Mouse (Mus musculus) Patski (cell line): ENCODE measurements around the gene 1700019N19Rik. TPM values are rescaled to one million over a fixed set of nuclear protein-coding genes. Genes with fewer than 3 reads are reported as not detected.

Source experiments
- ATAC-seq: fragments of 100-300 bp; one replicate; pipeline ENCODE4 v1.8.0; 2021
- CTCF ChIA-PET: fragments of 350-600 bp; sonication (Branson Sonifier 250); formaldehyde crosslinking; loops from one replicate; lab custom pipeline; 2022; ENCODE audit warnings: inconsistent platforms; lab: Charles Lee
- POLR2A ChIA-PET: fragments of 350-600 bp; sonication (Branson Sonifier 250); formaldehyde crosslinking; loops from one replicate; lab custom pipeline; 2022; ENCODE audit warnings: antibody characterized with exemption, inconsistent platforms; lab: Charles Lee
- DNase-seq: peaks from one replicate; pipeline ENCODE4 v3.0.0-alpha.2; 2011; ENCODE audit warnings: low read depth, low spot score
- H3K27me3 ChIP-seq: fragments of 371-371 bp; one replicate; pipeline ENCODE4 v1.5.1; 2021
- CTCF ChIP-seq: fragments of 100-300 bp; IDR thresholded peaks from one replicate; pipeline ENCODE4 v1.5.1; 2021
- in situ Hi-C: fragments of 300-500 bp; cut with MboI; formaldehyde crosslinking; loops from 3 replicates; pipeline ENCODE4 v1.11.1; 2018; ENCODE audit warnings: low pct_unique_long_range_greater_than_20kb, mixed read lengths
- polyA plus RNA-seq: library from polyadenylated mRNA; unstranded; gene quantifications from one replicate; pipeline ENCODE4 v1.2.3, GENCODE M21; 2021

1700019N19Rik gene
- polyA plus RNA-seq = not detected

DNA sequence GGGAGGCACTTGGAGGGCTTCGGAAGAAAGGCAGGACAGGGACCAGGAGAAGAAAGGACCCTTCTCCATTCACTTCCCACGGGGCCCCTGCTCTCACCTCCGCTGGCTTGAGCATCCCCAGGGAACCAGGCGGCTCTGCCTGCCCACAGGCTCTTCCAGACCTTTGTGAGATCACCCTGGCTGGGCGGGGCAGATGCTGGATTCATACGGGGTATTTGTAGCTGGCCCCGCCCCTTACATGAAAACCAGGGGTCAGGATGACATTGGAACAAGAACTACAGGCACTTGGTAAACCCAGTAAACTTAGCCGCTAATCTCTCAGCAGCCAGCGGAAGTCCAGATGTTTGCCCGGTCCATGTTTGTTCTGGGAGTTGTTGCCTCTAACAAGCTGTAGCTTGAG is at the start of gene 1700019N19Rik:
Gene 1700019N19Rik, minus strand, starts transcription at position 178 of the 400 bp plus-strand sequence.
- CTCF ChIA-PET = no interaction called here
- DNase-seq (no peak), ATAC-seq (no peak)
- TF ChIP-seq CTCF = no peak
- in situ Hi-C loops = no loop called here
- H3K27me3 ChIP-seq = peaks cover 31% of the 10 kb centered on the region
- POLR2A ChIA-PET = no interaction called here

DNA sequence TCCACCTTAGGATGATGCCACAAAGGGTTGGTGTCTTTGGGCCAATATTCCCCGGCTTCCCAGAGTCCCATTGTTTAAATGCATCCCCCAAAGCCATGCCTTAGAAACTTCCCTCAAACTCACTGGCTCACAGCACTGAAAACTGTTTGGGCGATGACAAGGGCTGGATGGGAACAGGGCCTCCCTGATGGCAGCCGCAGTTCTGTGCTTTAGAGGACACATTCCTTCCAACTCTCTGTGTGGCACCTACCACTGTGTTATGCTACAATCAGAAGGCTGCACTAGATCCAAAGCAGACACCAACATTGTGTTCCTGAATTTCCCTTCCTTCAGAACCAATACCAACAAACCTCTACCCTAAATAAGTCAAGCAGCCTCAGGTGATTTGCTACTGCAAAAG is 49.3 kb upstream of the 1700019N19Rik start:
- TF ChIP-seq CTCF = no peak
- DNase-seq (no peak), ATAC-seq (no peak)
- CTCF ChIA-PET = no interaction called here
- in situ Hi-C loops = no loop called here
- no peaks in the 10 kb centered on the region for H3K27me3 ChIP-seq
- POLR2A ChIA-PET = no interaction called here

DNA sequence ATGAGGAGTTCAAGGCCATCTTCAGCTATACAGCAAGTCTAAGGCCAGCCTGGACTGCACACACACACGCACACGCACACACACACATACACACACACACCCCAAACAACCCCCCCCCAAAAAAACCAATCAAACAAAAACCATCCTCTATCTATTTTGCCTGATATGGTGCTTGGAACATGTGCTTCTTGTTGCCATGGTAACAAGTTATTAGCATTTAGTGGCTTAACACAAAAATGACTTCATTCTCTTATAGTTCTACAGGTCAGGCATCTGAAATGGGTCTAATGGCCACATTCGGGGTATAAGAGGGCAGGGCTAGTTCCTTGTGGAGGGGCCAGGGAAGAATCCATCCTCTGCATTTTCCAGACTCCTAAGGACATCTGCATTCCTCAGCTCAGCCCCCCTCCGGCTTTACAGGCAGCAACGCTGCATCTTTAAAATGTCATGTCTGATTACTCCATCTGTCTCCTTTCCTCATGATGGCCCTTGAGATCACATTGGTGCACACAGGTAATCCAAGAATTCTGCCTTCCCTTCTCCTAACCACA is 46.5 kb upstream of the 1700019N19Rik start:
- no peak for DNase-seq
- ATAC-seq = no peak
- in situ Hi-C loops = no loop called here
- no peaks in the 10 kb centered on the region for H3K27me3 ChIP-seq
- POLR2A ChIA-PET = no interaction called here
- no peak for TF ChIP-seq CTCF
- CTCF ChIA-PET = interaction anchor here (1.6 kb wide), 1 partner anchor 14 kb away, joined by 5 read pairs; no protein-coding TSS in a partner anchor

DNA sequence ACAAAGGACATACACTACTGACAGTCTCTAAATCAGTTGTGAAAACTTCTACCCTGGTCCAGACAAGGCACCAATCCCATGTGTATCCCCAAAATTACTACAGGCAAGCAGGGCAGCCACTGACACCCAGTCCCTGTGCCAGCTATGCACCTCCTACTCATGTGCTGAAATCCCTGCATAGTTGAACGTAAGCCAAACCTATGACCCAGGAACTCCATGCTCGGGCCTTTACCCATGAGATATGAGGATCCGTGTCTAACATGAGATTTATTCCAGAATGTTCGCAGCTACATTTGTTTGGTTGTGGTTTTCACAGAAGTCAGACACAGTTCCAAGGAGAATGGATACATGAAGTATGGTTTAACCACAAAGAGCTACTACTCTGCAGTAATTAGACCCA is 45.5 kb upstream of the 1700019N19Rik start:
- DNase-seq (peak; percentile 44), ATAC-seq (peak; percentile 55)
- in situ Hi-C loops = no loop called here
- H3K27me3 ChIP-seq = peaks cover 3% of the 10 kb centered on the region
- TF ChIP-seq CTCF = no peak
- CTCF ChIA-PET = interaction anchor here (1.1 kb wide), 1 partner anchor 33 kb away, joined by 3 read pairs; no protein-coding TSS in a partner anchor
- POLR2A ChIA-PET = interaction anchor here (0.6 kb wide), 1 partner anchor 37 kb away, joined by 3 read pairs; no protein-coding TSS in a partner anchor

DNA sequence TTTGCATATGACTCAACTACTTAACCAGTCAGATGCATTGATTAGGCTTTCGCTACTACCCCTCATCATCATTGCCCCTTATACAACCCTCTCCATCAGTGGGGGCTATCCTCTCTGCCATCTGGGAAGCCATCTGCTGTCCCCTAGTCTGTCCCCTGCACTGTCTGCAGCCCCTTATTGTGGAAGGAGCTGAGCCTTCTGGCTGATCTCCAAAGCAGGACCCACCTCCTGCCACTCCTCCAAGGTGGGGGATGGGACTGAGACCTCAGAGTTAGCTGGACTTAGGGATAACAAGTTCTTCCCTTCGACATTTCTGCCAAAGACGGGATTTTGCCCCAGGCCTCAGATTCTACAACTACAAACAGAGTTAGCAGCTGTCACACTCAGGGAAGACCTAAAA is 45.1 kb upstream of the 1700019N19Rik start:
- ChIA-PET CTCF (interaction anchor here (1.1 kb wide), 1 partner anchor 32 kb away, joined by 3 read pairs; no protein-coding TSS in a partner anchor), POLR2A (interaction anchor here (0.6 kb wide), 1 partner anchor 37 kb away, joined by 3 read pairs; no protein-coding TSS in a partner anchor)
- TF ChIP-seq CTCF = no peak
- ATAC-seq (no peak), DNase-seq (no peak)
- H3K27me3 ChIP-seq = peaks cover 3% of the 10 kb centered on the region
- in situ Hi-C loops = no loop called here

DNA sequence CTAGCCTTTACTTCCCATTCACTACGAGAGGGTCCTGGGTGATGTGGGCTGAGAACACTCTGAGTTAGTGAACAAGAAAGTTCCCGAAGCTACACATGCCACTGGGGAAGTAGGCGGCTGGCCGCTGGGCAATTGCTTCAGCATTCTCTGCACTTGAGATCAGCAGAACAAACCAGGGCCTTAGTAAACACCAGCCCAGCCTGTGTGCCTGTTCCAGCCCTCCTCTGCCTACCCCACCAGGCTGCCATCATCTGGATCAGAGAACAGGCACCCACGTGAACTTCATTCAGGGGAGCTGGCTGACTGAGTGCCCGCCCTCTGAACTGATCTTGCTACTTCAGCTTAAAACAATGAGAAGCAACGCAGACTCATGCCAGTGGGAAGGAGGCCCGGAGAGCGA is 44.4 kb upstream of the 1700019N19Rik start:
- CTCF ChIA-PET = no interaction called here
- peaks cover 3% of the 10 kb centered on the region for H3K27me3 ChIP-seq
- in situ Hi-C loops = no loop called here
- no peak for ATAC-seq
- POLR2A ChIA-PET = no interaction called here
- DNase-seq = no peak
- no peak for TF ChIP-seq CTCF

DNA sequence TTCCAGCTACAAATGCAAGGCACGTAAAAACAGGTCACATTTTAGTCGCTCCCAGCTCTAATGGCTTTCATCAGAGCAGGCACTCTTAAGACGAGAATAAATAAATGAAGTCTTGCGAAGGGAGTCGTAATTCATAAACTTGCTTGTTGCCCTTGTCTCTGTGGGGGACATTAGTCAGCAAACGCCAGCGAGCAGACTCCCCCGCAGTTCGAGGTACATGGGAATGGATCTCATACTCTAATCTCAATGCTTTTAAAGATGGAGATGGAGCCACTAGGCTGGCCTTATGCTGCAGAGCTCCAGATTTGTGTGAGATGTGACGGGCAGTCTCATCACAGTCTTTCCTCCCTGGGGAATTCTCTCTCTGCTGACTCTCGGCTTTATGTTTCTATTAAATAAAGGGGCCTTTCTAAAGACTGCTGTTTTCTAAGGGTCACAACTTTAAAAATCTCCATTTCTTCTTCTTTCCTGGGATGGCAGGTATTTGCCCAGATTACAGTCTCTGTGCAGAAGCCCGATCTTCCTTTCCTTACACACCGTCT is 39.4 kb upstream of the 1700019N19Rik start:
- ATAC-seq = no peak
- DNase-seq = no peak
- ChIA-PET POLR2A (no interaction called here), CTCF (interaction anchor here (0.7 kb wide), 1 partner anchor 70 kb away, joined by 3 read pairs; no protein-coding TSS in a partner anchor)
- in situ Hi-C loops = no loop called here
- no peak for TF ChIP-seq CTCF
- H3K27me3 ChIP-seq = peaks cover 3% of the 10 kb centered on the region

DNA sequence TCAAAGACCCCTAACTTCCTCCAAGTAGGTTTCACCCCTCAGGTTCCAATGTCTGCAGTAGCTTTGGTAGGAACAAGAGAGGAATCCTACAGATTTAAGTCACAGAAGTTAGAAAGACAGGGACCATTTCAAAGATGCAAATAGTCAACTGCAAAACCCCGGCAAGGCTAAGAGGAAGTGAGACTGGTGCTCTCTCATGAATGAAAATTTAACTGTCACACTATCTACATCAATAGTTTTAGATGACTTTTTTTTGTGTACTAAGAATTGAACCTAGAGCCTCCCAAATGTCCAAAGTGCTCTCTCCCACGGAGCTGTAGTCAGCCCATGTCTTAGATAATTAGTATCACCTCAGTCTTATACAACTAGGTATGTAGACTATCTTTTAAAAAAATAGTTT is 38.7 kb upstream of the 1700019N19Rik start:
- in situ Hi-C loops = no loop called here
- TF ChIP-seq CTCF = no peak
- ATAC-seq = no peak
- CTCF ChIA-PET = no interaction called here
- POLR2A ChIA-PET = no interaction called here
- H3K27me3 ChIP-seq = peaks cover 3% of the 10 kb centered on the region
- DNase-seq = no peak

DNA sequence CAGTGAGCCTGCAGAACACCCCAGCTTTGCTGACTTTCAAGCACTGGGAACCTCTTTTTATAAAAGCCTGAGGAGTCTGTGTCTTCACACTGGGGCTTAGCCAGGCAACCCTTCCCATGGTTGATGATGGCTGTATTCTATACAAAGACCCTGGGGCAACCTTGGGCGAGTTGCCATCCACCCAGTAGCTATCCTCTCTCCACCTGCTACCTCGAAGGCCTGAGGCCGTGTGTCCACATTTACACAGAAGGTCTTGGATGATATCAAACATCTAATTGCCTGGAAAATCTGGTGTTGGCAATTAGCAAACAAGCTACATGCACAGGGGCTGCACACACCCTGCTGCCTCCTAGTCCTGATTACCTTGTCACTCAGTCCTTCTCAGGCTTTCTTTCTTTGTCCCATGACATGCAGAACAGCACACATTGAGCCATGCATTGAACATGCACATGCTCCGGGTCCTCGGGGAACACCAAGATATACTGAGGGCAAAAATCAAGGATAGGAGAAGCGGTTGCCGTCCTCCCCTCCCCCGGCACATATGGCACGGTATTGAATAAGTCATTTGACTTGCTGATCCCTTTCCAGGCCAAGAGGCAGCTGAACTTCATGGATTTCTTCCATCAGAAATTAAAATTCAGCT is 37.1 kb upstream of the 1700019N19Rik start:
- POLR2A ChIA-PET = no interaction called here
- ATAC-seq (no peak), DNase-seq (no peak)
- peaks cover 3% of the 10 kb centered on the region for H3K27me3 ChIP-seq
- CTCF ChIA-PET = no interaction called here
- TF ChIP-seq CTCF = no peak
- in situ Hi-C loops = no loop called here

DNA sequence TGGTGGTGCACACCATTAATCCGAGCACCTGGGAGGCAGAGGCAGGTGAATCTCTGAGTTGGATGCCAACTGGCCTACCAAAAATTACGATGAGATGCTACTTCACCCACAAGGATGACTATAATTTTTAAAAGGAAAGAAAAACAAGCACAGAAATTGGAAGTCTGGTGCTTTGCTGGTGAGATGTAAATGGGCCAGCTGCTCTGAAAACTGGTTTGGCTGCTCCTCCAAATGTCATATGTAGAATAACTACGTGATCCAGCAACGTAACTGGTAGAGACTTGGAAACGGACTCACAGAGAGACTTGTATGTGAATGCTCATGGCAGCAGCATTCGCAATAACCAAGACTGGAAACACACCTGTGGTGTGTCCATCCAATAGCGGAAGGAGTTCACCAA is 35.9 kb upstream of the 1700019N19Rik start:
- peaks cover 3% of the 10 kb centered on the region for H3K27me3 ChIP-seq
- no peak for TF ChIP-seq CTCF
- ChIA-PET CTCF (no interaction called here), POLR2A (no interaction called here)
- ATAC-seq (no peak), DNase-seq (no peak)
- in situ Hi-C loops = no loop called here

DNA sequence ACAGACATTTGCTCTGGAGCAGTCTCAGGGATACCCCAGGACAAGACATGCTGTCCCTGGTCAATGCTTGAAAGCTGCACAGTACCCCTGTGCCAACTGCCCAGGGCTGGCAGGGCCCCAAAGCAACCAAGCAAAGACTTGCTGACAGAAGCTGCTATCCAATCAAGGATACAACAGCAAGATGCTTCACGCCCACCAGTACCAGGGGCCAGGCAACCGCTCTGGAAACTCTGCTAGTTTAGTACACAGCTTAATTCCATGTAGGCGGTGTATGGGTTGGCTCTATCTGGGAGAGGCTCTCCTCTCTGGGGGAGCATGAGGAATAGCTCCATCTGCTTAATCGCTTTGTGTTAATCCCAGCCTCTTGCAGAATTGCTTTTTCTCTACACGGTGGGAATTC is 35.3 kb upstream of the 1700019N19Rik start:
- ATAC-seq (no peak), DNase-seq (no peak)
- H3K27me3 ChIP-seq = no peaks in the 10 kb centered on the region
- POLR2A ChIA-PET = no interaction called here
- CTCF ChIA-PET = no interaction called here
- in situ Hi-C loops = no loop called here
- TF ChIP-seq CTCF = no peak
